Mouse (Mus musculus): ENCODE measurements around the gene Tbc1d4. TPM values are rescaled to one million over a fixed set of nuclear protein-coding genes. Genes with fewer than 3 reads are reported as not detected.

Gene Tbc1d4
- total RNA-seq (2014; rRNA removed) = 21.0 and 21.6 TPM in 2 replicates
- polyA plus RNA-seq (2015; fragmentation: Nextera tagmentation; extraction: Ambion mirVana) = 5.7 and 6.0 TPM in 2 replicates

DNA sequence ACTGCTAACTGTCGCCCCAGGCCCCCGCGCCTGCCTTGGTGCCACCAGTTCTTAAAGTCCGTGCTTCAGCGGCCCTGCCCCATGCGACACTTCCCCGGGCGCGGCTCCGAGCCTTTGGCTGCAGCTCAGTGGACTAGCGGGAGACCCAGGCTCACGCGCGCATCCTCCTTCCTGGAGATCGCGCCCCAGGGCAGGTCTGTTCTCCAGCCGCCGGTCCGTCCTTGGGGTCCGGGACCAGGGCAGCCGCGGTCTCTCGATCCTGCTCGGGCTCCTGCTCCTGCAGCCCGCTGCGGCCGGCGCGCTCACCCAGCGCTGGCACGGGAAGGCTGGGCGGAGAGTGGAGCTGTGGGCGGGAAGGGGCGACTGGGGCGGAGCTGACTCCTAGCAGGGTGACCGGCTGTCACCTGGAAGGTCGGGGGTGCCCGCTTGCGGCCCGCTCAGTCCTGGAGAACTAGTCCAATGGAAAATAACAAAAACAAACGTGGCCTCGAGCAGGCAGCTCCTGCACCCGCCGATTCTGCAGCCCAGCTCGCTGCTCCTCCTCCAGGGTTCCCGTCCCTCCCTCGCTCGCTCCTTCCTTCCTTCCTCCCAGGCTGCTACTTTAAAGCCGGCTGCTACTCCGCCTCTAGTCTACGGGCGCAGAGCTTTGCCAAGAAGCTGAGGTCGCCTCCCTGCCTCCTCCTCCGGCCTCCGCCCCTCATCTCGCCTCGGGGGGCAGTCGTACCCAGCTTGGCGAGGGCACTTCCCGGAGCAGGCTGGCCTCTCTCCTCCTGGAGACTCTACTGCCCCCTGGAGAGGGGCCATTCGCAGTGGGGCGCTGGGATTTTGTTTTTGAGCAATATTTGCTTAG lies at the start of gene Tbc1d4:
TSS of gene Tbc1d4 (minus strand) at position 673 of the 850 bp plus-strand sequence.
- no peaks in the 10 kb centered on the region for H3K27me3 ChIP-seq (ENCODE audit: insufficient read depth, low read length)
- peaks cover 2% of the 10 kb centered on the region; the same call in 1 of the 2 replicates for H3K4me1 ChIP-seq (ENCODE audit: insufficient read depth, low read length)
- WGBS = under 1% methylated on average over 62 of the region's 62 CpGs
- peak; percentile 85 for ATAC-seq (ENCODE audit: low FRiP score)
- peak within 1 kb of the TSS; percentile 97 for H3K4me2 ChIP-seq (ENCODE audit: low read depth, low read length, poor library complexity, severe bottlenecking)
- DNase-seq (ENCODE audit: low spot score) = peak; percentile 83
- H3K9me3 ChIP-seq (ENCODE audit: low read length) = no peaks in the 10 kb centered on the region
- peak within 1 kb of the TSS; percentile 61 for H3K9ac ChIP-seq (replicated peaks; ENCODE audit: low read length, poor library complexity, severe bottlenecking)
- peak within 1 kb of the TSS; percentile 81 for H3K4me3 ChIP-seq (ENCODE audit: low read depth, low read length)
- TF ChIP-seq CTCF (IDR thresholded peaks at IDR 0.05) = peak; percentile 79
- H3K27ac ChIP-seq (ENCODE audit: low read depth, low read length) = peak within 1 kb of the TSS; percentile 34; the same call in 1 of the 2 replicates
- H3K36me3 ChIP-seq (ENCODE audit: insufficient read depth, low read length) = no peaks in the 10 kb centered on the region

DNA sequence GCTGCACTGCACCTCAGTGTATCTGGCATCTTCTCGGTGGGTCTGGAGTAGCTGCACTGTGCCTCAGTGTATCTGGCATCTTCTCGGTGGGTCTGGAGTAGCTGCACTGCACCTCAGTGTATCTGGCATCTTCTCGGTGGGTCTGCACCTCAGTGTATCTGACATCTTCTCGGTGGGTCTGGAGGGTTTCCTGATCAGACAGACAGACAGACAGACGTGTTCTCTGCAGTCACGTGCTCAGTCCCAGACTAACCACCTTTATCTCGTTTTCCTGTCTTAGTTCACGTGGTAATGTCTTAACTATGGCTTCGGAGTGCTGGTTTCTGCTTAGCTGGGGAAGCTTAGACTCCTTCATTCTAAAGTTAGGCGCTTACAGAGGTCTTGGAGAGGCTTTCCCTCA lies 47.3 kb upstream of the Tbc1d4 start:
- H3K4me1 ChIP-seq (ENCODE audit: insufficient read depth, low read length) = peaks cover 5% of the 10 kb centered on the region; the same call in 1 of the 2 replicates
- DNase-seq (ENCODE audit: low spot score) = no peak
- ATAC-seq (ENCODE audit: low FRiP score) = no peak
- 87% methylated on average over 10 of the region's 10 CpGs for WGBS
- no peak overlapping the region for H3K4me3 ChIP-seq (ENCODE audit: low read depth, low read length)
- H3K27ac ChIP-seq (ENCODE audit: low read depth, low read length) = no peak overlapping the region
- no peak for TF ChIP-seq CTCF (IDR thresholded peaks at IDR 0.05)
- no peaks in the 10 kb centered on the region for H3K9me3 ChIP-seq (ENCODE audit: low read length)
- H3K4me2 ChIP-seq (ENCODE audit: low read depth, low read length, poor library complexity, severe bottlenecking) = no peak overlapping the region
- peaks cover 3% of the 10 kb centered on the region for H3K36me3 ChIP-seq (ENCODE audit: insufficient read depth, low read length)
- H3K9ac ChIP-seq (replicated peaks; ENCODE audit: low read length, poor library complexity, severe bottlenecking) = no peak overlapping the region
- no peaks in the 10 kb centered on the region for H3K27me3 ChIP-seq (ENCODE audit: insufficient read depth, low read length)

DNA sequence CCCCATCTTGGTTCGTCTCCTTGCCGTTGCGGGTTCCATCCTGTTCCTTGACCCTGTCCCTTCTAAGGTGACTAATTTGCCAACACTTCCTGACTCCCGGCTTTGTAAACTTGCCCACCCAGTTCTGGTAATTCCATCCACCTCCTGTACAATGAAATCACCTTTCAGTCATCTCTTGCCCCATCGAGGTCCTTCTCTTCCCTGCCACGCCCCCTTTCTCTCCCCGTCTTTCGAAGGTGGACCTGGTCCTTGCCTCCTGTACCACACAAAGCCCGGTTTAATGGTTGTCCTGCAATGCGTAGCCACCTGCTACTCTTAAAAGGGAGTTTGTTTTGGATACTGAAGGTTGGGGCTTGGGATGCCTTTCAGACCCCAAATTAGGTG lies 45.5 kb upstream of the Tbc1d4 start:
- no peak overlapping the region; the same call in 1 of the 2 replicates for H3K27ac ChIP-seq (ENCODE audit: low read depth, low read length)
- H3K36me3 ChIP-seq (ENCODE audit: insufficient read depth, low read length) = no peaks in the 10 kb centered on the region; the same call in 1 of the 2 replicates
- ATAC-seq (ENCODE audit: low FRiP score) = peak; percentile 48
- peak overlapping the region; percentile 75 for H3K9ac ChIP-seq (replicated peaks; ENCODE audit: low read length, poor library complexity, severe bottlenecking)
- no peaks in the 10 kb centered on the region for H3K27me3 ChIP-seq (ENCODE audit: insufficient read depth, low read length)
- peaks cover 5% of the 10 kb centered on the region; the same call in 1 of the 2 replicates for H3K4me1 ChIP-seq (ENCODE audit: insufficient read depth, low read length)
- 2% methylated on average over 10 of the region's 10 CpGs for WGBS
- no peaks in the 10 kb centered on the region for H3K9me3 ChIP-seq (ENCODE audit: low read length)
- peak; percentile 18 for DNase-seq (ENCODE audit: low spot score)
- H3K4me3 ChIP-seq (ENCODE audit: low read depth, low read length) = peak overlapping the region; percentile 82
- TF ChIP-seq CTCF (IDR thresholded peaks at IDR 0.05) = no peak
- peak overlapping the region; percentile 72 for H3K4me2 ChIP-seq (ENCODE audit: low read depth, low read length, poor library complexity, severe bottlenecking)

DNA sequence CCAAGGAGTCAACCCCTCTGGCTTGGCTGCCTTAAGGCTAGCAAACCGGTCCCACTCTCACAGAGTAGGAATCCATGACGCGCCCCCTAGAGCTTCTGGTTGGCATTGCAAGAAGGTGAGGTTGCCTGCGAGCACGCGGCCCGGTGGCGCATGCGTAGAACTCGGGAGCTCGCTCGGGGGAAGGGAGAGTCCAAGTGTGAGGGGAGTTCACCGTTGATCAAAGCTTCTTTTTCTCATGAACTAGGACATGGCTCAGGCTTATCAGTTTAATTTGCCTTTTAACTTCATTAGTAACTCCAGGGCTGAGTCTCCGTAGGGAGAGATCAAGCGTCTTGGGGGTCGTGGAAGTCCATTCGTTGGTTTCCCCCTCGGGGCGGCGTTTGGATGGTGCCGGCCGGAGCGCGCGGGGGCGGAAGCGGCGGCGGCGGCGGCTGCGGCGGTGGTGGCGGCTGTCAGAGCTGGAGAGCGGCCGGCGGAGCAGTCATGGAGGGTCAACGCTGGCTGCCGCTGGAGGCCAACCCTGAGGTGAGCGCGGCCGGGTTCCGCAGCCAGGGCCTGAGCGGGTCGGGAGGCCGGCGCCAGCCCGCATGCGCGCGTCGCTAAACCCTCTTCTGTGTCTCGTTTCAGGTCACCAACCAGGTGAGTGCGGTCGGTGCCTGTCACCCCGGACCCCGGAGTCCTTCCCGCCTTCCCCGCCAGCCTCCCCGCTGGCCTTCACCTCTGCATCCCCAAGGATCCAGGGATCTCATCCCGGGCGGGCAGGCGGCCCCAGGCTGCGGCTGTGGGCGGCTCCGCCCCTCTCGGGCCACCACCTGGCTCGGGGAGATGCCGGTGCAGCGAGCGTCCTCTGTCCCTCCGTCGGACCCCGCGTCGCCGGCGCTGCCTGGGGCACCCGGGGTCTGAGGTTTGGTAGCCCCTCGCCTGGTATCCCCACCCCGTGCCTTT lies 44.9 kb upstream of the Tbc1d4 start, which contains the start of gene Uchl3:
TSS of gene Uchl3 (plus strand) at position 387 of the 945 bp plus-strand sequence.
- Histone ChIP-seq H3K4me3 (ENCODE audit: low read depth, low read length) (peak within 1 kb of the TSS; percentile 82), H3K27ac (ENCODE audit: low read depth, low read length) (peak within 1 kb of the TSS; percentile 69), H3K9ac (replicated peaks; ENCODE audit: low read length, poor library complexity, severe bottlenecking) (peak within 1 kb of the TSS; percentile 75), H3K4me2 (ENCODE audit: low read depth, low read length, poor library complexity, severe bottlenecking) (peak within 1 kb of the TSS; percentile 72), H3K36me3 (ENCODE audit: insufficient read depth, low read length) (no peaks in the 10 kb centered on the region; the same call in 1 of the 2 replicates), H3K9me3 (ENCODE audit: low read length) (no peaks in the 10 kb centered on the region), H3K27me3 (ENCODE audit: insufficient read depth, low read length) (no peaks in the 10 kb centered on the region), H3K4me1 (ENCODE audit: insufficient read depth, low read length) (peaks cover 5% of the 10 kb centered on the region; the same call in 1 of the 2 replicates)
- WGBS = under 1% methylated on average over 63 of the region's 81 CpGs
- peak; percentile 96 for DNase-seq (ENCODE audit: low spot score)
- peak; percentile 99 for TF ChIP-seq CTCF (IDR thresholded peaks at IDR 0.05)
- ATAC-seq (ENCODE audit: low FRiP score) = peak; percentile 90

DNA sequence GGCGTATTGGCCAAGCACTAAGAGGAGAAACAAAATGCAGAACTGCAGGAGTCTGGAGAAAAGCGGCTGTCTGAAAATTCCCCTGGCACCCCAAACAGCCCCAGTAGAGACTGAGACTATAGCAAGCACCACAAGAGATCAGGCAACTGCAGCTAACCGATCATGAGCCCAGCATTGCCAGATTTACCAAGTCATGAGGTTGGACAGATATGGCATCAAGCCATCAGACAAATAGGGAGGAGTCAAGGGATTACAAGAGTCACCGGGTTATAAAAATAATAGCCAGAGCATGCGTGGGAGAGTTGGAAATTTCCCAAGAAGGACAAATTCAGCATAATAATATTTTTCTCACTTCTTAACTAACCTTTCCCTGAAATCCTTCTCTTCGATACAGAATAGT lies 43.6 kb upstream of the Tbc1d4 start:
- no peak overlapping the region for H3K4me3 ChIP-seq (ENCODE audit: low read depth, low read length)
- H3K36me3 ChIP-seq (ENCODE audit: insufficient read depth, low read length) = no peaks in the 10 kb centered on the region
- H3K27me3 ChIP-seq (ENCODE audit: insufficient read depth, low read length) = no peaks in the 10 kb centered on the region
- WGBS = 91% methylated on average over 6 of the region's 6 CpGs
- ATAC-seq (ENCODE audit: low FRiP score) (no peak), DNase-seq (ENCODE audit: low spot score) (no peak)
- H3K9ac ChIP-seq (replicated peaks; ENCODE audit: low read length, poor library complexity, severe bottlenecking) = no peak overlapping the region
- H3K4me1 ChIP-seq (ENCODE audit: insufficient read depth, low read length) = peaks cover 5% of the 10 kb centered on the region; the same call in 1 of the 2 replicates
- TF ChIP-seq CTCF (IDR thresholded peaks at IDR 0.05) = no peak
- no peak overlapping the region for H3K4me2 ChIP-seq (ENCODE audit: low read depth, low read length, poor library complexity, severe bottlenecking)
- no peaks in the 10 kb centered on the region for H3K9me3 ChIP-seq (ENCODE audit: low read length)
- no peak overlapping the region for H3K27ac ChIP-seq (ENCODE audit: low read depth, low read length)

All from midbrain, postnatal 0 days (tissue).